Mouse (Mus musculus): ENCODE results near the gene Tfeb. TPM values are rescaled to one million over a fixed set of nuclear protein-coding genes. Genes with fewer than 3 reads are reported as not detected.
A peak's percentile ranks its signal among the peaks of the same experiment; 100 is the strongest.

The Tfeb gene
- polyA plus RNA-seq, 1 experiment from 2014 or later = 11.5 TPM

DNA sequence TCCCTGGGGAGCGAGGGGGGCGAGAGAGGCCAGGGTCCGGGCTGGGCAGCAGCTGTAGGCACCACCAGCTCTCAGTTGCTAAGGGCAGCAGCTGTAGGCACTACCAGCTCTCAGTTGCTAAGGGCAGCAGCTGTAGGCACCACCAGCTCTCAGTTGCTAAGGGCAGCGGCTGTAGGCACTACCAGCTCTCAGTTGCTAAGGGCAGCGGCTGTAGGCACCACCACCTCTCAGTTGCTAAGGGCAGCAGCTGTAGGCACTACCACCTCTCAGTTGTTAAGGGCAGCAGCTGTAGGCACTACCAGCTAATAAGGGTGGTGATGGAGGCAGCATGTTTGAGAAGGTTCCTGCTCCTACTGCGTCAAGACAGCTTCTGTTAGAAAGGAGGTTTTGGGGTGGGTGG, 52.2 kb downstream of the Tfeb start:
- H3K27me3 ChIP-seq (ENCODE audit: control insufficient read depth, insufficient read depth, low read length) = no peaks in the 10 kb centered on the region
- H3K36me3 ChIP-seq (ENCODE audit: control insufficient read depth, insufficient read depth, low read length) = no peaks in the 10 kb centered on the region
- ATAC-seq (ENCODE audit: insufficient read depth, low FRiP score) = no peak
- 80% methylated on average over 6 of the region's 6 CpGs for WGBS
- H3K9me3 ChIP-seq (replicated peaks; ENCODE audit: control insufficient read depth, low read length) = no peaks in the 10 kb centered on the region
- no peak overlapping the region for H3K4me2 ChIP-seq (ENCODE audit: low read depth, low read length)
- H3K9ac ChIP-seq (ENCODE audit: low read length) = no peak overlapping the region
- 0 out of 2 replicates have a peak, but pooled peaks cover 10% of the 10 kb centered on the region for H3K4me1 ChIP-seq (ENCODE audit: control insufficient read depth, insufficient read depth, low read length)
- no peak overlapping the region for H3K27ac ChIP-seq (ENCODE audit: low read length)
- no peak overlapping the region for H3K4me3 ChIP-seq (replicated peaks; ENCODE audit: low read length)

DNA sequence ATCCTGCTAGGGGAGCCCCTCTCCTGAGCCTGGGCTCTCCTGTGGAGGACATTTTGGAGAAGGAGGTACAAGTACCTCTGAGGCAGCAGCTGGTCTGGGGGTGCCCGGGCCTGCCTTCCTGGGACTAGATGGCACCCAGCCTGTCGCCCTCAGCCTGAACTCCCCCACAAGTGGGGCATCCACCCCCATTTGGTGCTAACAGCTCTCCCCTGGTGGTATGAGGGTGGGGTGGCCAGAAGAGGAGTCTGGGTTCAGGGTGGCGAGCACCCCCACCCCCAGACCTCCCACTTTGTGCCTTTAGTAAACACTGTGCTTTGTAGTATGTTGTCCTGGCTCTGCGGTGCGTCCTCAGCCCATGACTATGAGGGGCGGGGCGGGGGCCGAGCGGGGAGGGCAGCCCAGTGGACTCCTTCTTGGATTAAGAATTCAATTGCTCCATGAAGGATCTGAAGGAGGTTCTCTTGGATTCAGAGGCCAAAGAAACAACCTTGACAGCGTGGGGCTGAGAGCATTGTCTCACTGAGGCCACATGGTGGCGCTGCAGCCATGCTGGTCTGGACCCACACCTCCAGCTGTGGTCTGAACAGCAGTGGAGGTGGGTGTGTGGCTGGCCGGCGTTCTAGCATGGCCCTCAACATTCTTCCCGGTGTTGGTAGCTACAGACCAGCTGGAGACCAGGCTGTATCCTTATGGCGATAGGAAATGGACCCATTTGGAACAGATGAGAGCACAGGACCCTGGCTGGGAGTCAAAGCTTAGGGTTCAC, 55.5 kb downstream of the Tfeb start:
- ATAC-seq (ENCODE audit: insufficient read depth, low FRiP score) = peak; percentile 59; the same call in 1 of the 2 replicates
- Histone ChIP-seq H3K9me3 (replicated peaks; ENCODE audit: control insufficient read depth, low read length) (no peaks in the 10 kb centered on the region), H3K9ac (ENCODE audit: low read length) (peak overlapping the region; percentile 46; the same call in 1 of the 2 replicates), H3K36me3 (ENCODE audit: control insufficient read depth, insufficient read depth, low read length) (no peaks in the 10 kb centered on the region), H3K4me3 (replicated peaks; ENCODE audit: low read length) (no peak overlapping the region), H3K27me3 (ENCODE audit: control insufficient read depth, insufficient read depth, low read length) (no peaks in the 10 kb centered on the region), H3K4me1 (ENCODE audit: control insufficient read depth, insufficient read depth, low read length) (0 out of 2 replicates have a peak, but pooled peaks cover 10% of the 10 kb centered on the region), H3K4me2 (ENCODE audit: low read depth, low read length) (no peak overlapping the region), H3K27ac (ENCODE audit: low read length) (no peak overlapping the region)
- 17% methylated on average over 15 of the region's 15 CpGs for WGBS

DNA sequence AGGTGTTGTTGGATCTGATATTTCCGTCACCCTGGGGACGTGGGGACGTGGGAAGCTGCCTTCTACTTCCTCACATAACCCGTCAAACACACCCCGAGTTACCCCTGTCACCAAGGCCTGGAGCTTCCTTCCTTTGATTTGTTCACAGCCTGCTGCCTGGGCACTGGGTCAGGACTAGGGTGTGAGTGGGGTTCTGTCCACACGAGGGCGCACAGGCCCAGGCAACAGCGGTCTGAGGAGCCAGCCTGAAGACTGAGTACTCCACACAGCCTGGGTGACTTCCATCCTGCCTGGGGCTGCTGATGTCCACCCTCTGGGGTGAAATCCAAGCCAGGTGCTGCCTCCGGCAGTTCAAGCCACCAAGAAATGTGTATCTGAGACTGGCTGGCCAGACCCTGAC, 56.5 kb downstream of the Tfeb start:
- Histone ChIP-seq H3K9me3 (replicated peaks; ENCODE audit: control insufficient read depth, low read length) (no peaks in the 10 kb centered on the region), H3K4me2 (ENCODE audit: low read depth, low read length) (no peak overlapping the region), H3K27me3 (ENCODE audit: control insufficient read depth, insufficient read depth, low read length) (no peaks in the 10 kb centered on the region), H3K27ac (ENCODE audit: low read length) (no peak overlapping the region), H3K4me3 (replicated peaks; ENCODE audit: low read length) (no peak overlapping the region), H3K4me1 (ENCODE audit: control insufficient read depth, insufficient read depth, low read length) (0 out of 2 replicates have a peak, but pooled peaks cover 6% of the 10 kb centered on the region), H3K9ac (ENCODE audit: low read length) (no peak overlapping the region), H3K36me3 (ENCODE audit: control insufficient read depth, insufficient read depth, low read length) (no peaks in the 10 kb centered on the region)
- 13% methylated on average over 9 of the region's 9 CpGs for WGBS
- peak; percentile 77 for ATAC-seq (ENCODE audit: insufficient read depth, low FRiP score)

DNA sequence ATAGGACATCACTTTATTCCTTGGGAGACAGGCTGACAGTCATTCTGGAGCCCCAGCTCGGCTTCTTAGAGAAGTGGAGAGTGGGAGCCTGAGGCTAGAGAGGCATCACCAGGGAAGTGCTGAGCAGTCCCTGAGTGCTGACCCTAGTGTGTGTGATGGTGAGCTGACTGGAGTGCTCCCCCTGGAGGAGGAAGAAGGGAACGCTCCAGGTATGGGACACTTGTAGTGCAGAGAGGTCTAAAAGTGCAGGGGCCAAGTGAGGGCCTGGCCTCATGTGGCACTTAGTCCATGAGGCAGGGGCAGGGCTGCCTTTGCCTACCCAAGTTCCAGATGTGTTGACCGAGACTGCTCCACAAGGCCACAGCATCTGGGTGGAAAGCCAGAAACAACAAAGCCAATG, 58.6 kb downstream of the Tfeb start:
- Histone ChIP-seq H3K4me1 (ENCODE audit: control insufficient read depth, insufficient read depth, low read length) (0 out of 2 replicates have a peak, but pooled peaks cover 6% of the 10 kb centered on the region), H3K27ac (ENCODE audit: low read length) (no peak overlapping the region), H3K27me3 (ENCODE audit: control insufficient read depth, insufficient read depth, low read length) (no peaks in the 10 kb centered on the region), H3K4me3 (replicated peaks; ENCODE audit: low read length) (no peak overlapping the region), H3K9ac (ENCODE audit: low read length) (no peak overlapping the region), H3K4me2 (ENCODE audit: low read depth, low read length) (no peak overlapping the region), H3K36me3 (ENCODE audit: control insufficient read depth, insufficient read depth, low read length) (no peaks in the 10 kb centered on the region), H3K9me3 (replicated peaks; ENCODE audit: control insufficient read depth, low read length) (no peaks in the 10 kb centered on the region)
- ATAC-seq (ENCODE audit: insufficient read depth, low FRiP score) = no peak; the same call in 1 of the 2 replicates
- 39% methylated on average over 3 of the region's 3 CpGs for WGBS

DNA sequence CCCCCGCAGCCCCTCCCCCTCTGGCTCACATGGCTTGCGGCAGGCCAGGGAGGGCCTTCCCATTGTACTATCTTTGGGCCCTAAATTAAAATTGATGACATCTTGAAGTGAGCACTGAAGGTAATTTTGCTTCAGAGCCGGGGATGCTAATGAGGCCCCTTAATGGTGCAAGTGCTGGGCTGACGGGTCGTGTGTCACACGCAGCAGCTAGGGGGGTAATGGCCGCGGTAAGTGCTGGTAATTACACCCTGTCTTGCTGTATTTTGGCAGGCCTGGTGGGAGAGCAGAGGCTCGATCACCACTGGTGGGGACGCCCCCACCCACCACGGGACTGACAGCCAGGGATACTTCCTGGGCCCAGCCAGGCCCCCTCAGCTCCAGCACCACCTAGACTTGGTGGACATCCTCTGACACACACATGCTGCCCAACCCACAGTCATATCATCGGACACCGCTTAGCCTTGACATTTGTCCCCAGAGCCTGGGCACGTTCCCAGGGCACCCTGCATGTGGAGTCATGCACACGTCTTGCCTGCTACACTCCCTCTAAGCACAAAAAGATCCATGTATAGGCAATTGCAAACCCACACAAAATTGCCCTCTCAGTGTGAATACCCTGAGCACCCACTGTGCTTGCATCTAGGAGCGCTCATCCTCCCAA, 59.5 kb downstream of the Tfeb start:
- Histone ChIP-seq H3K9ac (ENCODE audit: low read length) (no peak overlapping the region), H3K4me1 (ENCODE audit: control insufficient read depth, insufficient read depth, low read length) (0 out of 2 replicates have a peak, but pooled peaks cover 6% of the 10 kb centered on the region), H3K4me2 (ENCODE audit: low read depth, low read length) (no peak overlapping the region), H3K27me3 (ENCODE audit: control insufficient read depth, insufficient read depth, low read length) (no peaks in the 10 kb centered on the region), H3K36me3 (ENCODE audit: control insufficient read depth, insufficient read depth, low read length) (no peaks in the 10 kb centered on the region), H3K27ac (ENCODE audit: low read length) (no peak overlapping the region), H3K9me3 (replicated peaks; ENCODE audit: control insufficient read depth, low read length) (no peaks in the 10 kb centered on the region), H3K4me3 (replicated peaks; ENCODE audit: low read length) (no peak overlapping the region)
- 59% methylated on average over 16 of the region's 16 CpGs for WGBS
- ATAC-seq (ENCODE audit: insufficient read depth, low FRiP score) = no peak

DNA sequence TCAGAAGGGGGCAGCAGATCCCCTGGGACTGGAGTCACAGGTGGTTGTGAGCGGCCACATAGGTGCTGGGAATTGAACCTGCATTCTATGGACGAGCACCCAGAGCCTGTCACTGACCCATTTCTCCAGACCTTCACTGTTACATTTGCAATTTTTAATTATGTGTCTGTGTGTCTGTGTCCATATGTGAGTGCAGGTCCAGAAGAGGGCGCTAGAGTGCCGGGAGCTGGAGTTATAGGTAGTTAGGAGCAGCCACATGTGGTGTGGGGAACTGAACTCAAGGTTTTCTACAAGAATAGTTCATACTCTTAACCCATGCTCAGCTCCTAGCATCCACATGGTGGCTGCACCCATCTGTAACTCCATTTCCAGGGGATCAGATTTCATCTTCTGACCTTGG, 60.1 kb downstream of the Tfeb start:
- Histone ChIP-seq H3K9ac (ENCODE audit: low read length) (no peak overlapping the region), H3K9me3 (replicated peaks; ENCODE audit: control insufficient read depth, low read length) (no peaks in the 10 kb centered on the region), H3K27me3 (ENCODE audit: control insufficient read depth, insufficient read depth, low read length) (no peaks in the 10 kb centered on the region), H3K4me1 (ENCODE audit: control insufficient read depth, insufficient read depth, low read length) (0 out of 2 replicates have a peak, but pooled peaks cover 6% of the 10 kb centered on the region), H3K4me3 (replicated peaks; ENCODE audit: low read length) (no peak overlapping the region), H3K4me2 (ENCODE audit: low read depth, low read length) (no peak overlapping the region), H3K36me3 (ENCODE audit: control insufficient read depth, insufficient read depth, low read length) (no peaks in the 10 kb centered on the region), H3K27ac (ENCODE audit: low read length) (no peak overlapping the region)
- 66% methylated on average over 4 of the region's 4 CpGs for WGBS
- ATAC-seq (ENCODE audit: insufficient read depth, low FRiP score) = no peak

DNA sequence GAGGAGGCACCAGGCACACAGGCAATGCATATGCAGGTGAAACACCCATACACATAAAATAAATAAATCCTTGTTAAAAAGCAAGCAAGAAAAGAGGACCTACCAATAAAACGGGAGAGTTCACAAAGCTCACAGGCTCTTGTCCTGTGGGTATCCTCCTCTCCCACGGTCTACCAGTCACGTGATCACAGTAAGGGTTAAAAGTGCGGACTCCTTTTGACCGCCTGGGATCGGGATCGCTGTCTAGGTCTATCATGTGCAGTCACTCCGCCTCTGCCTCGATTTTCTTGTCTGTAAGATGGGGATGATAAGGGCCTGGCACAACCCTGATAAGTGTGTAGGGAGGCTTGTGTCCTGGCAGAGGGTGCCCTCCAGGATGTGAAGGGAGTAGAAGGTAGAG, 60.6 kb downstream of the Tfeb start:
- ATAC-seq (ENCODE audit: insufficient read depth, low FRiP score) = no peak
- no peak overlapping the region for H3K27ac ChIP-seq (ENCODE audit: low read length)
- no peaks in the 10 kb centered on the region for H3K36me3 ChIP-seq (ENCODE audit: control insufficient read depth, insufficient read depth, low read length)
- H3K4me1 ChIP-seq (ENCODE audit: control insufficient read depth, insufficient read depth, low read length) = peaks cover 4% of the 10 kb centered on the region; the same call in 1 of the 2 replicates
- no peak overlapping the region for H3K4me2 ChIP-seq (ENCODE audit: low read depth, low read length)
- 71% methylated on average over 9 of the region's 9 CpGs for WGBS
- no peaks in the 10 kb centered on the region for H3K9me3 ChIP-seq (replicated peaks; ENCODE audit: control insufficient read depth, low read length)
- no peak overlapping the region for H3K9ac ChIP-seq (ENCODE audit: low read length)
- H3K27me3 ChIP-seq (ENCODE audit: control insufficient read depth, insufficient read depth, low read length) = no peaks in the 10 kb centered on the region
- no peak overlapping the region for H3K4me3 ChIP-seq (replicated peaks; ENCODE audit: low read length)

GRCm38 (mm10) chr17:47802806-47803205, 66.0 kb downstream of the Tfeb start:
- H3K4me1 ChIP-seq (ENCODE audit: control insufficient read depth, insufficient read depth, low read length) = peaks cover 11% of the 10 kb centered on the region; the same call in 1 of the 2 replicates
- H3K9me3 ChIP-seq (replicated peaks; ENCODE audit: control insufficient read depth, low read length) = no peaks in the 10 kb centered on the region
- no peak overlapping the region for H3K27ac ChIP-seq (ENCODE audit: low read length)
- H3K4me2 ChIP-seq (ENCODE audit: low read depth, low read length) = no peak overlapping the region
- H3K36me3 ChIP-seq (ENCODE audit: control insufficient read depth, insufficient read depth, low read length) = no peaks in the 10 kb centered on the region
- no peak overlapping the region for H3K9ac ChIP-seq (ENCODE audit: low read length)
- 6% methylated on average over 8 of the region's 8 CpGs for WGBS
- H3K4me3 ChIP-seq (replicated peaks; ENCODE audit: low read length) = no peak overlapping the region
- ATAC-seq (ENCODE audit: insufficient read depth, low FRiP score) = no peak
- H3K27me3 ChIP-seq (ENCODE audit: control insufficient read depth, insufficient read depth, low read length) = no peaks in the 10 kb centered on the region

GRCm38 (mm10) chr17:47803662-47804061, 66.8 kb downstream of the Tfeb start:
- Histone ChIP-seq H3K4me2 (ENCODE audit: low read depth, low read length) (no peak overlapping the region), H3K4me1 (ENCODE audit: control insufficient read depth, insufficient read depth, low read length) (peaks cover 11% of the 10 kb centered on the region; the same call in 1 of the 2 replicates), H3K36me3 (ENCODE audit: control insufficient read depth, insufficient read depth, low read length) (no peaks in the 10 kb centered on the region), H3K27me3 (ENCODE audit: control insufficient read depth, insufficient read depth, low read length) (no peaks in the 10 kb centered on the region), H3K9me3 (replicated peaks; ENCODE audit: control insufficient read depth, low read length) (no peaks in the 10 kb centered on the region), H3K9ac (ENCODE audit: low read length) (no peak overlapping the region), H3K4me3 (replicated peaks; ENCODE audit: low read length) (no peak overlapping the region), H3K27ac (ENCODE audit: low read length) (no peak overlapping the region)
- WGBS = 90% methylated on average over 4 of the region's 4 CpGs
- ATAC-seq (ENCODE audit: insufficient read depth, low FRiP score) = no peak

Data from stomach, embryonic 16.5 days (tissue).